Mouse (Mus musculus): ENCODE data around the gene Slc10a1. TPM values are rescaled to one million over a fixed set of nuclear protein-coding genes. Genes with fewer than 3 reads are reported as not detected.
"Not testable (repeated sequence)": the region's sequence is repeated elsewhere in the genome, so short reads cannot be mapped to it uniquely, and the experiment has no call there.

Slc10a1 gene
- polyA plus RNA-seq, 1 experiment: not detected

DNA sequence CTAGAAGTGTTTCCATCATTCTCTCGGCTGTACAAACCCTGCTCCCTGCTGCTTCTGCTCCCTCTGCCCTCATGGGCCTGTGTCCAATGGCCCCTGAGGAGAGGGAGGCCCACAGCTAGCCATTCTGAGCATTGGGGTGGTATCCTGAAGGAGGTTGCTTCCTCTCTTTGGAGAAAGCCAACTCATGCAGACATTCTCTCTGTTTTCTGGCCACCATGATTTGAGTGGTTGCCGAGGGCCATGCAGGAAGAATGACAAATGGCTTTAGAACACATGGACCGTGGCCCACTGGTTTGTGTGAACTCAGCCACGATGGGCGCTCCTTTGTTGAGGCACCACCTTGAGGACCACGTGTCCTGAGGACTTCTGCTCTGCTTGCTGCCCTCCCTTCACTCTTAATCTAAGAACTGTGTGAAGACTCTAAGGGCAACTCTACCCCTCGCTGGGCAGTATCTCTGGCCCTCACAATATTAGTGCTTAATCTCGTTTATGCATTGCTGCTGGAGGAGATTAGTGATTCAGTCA is 1.7 kb upstream of the Slc10a1 start:
- Histone ChIP-seq H3K4me1 (ENCODE audit: control insufficient read depth, insufficient read depth, low read length) (no peaks in the 10 kb centered on the region), H3K27ac (ENCODE audit: insufficient read depth, low read length) (no peak overlapping the region), H3K4me3 (ENCODE audit: insufficient read depth, low read length) (no peak overlapping the region)
- TF ChIP-seq CTCF (IDR thresholded peaks at IDR 0.05; ENCODE audit: borderline replicate concordance, insufficient read depth, low read length): no peak
- no peak for TF ChIP-seq POLR2A (IDR thresholded peaks at IDR 0.05; ENCODE audit: low read depth, low read length)

DNA sequence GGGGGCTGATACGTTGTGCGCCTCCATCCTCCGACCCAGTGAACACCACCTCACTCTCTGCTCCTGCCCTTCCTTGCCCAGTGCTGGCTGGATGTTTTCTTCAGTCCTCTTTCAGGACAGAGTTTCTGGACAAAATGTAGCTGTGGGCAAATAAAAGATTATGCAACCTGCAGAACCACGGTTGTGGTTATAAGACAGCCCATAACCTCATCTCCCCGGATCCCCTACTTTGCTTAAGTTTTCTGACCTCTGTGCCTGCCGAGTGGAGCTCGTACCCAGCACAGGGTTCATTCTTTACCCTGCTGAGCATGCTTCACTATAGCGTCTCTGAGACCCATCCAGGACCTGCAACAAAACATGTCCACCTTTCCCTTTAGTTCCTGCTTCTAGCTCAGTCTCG is 587 bp downstream of the Slc10a1 start:
- Histone ChIP-seq H3K27ac (ENCODE audit: insufficient read depth, low read length) (no peak overlapping the region), H3K4me1 (ENCODE audit: control insufficient read depth, insufficient read depth, low read length) (no peaks in the 10 kb centered on the region), H3K4me3 (ENCODE audit: insufficient read depth, low read length) (no peak overlapping the region)
- TF ChIP-seq CTCF (IDR thresholded peaks at IDR 0.05; ENCODE audit: borderline replicate concordance, insufficient read depth, low read length): no peak
- no peak for TF ChIP-seq POLR2A (IDR thresholded peaks at IDR 0.05; ENCODE audit: low read depth, low read length)

DNA sequence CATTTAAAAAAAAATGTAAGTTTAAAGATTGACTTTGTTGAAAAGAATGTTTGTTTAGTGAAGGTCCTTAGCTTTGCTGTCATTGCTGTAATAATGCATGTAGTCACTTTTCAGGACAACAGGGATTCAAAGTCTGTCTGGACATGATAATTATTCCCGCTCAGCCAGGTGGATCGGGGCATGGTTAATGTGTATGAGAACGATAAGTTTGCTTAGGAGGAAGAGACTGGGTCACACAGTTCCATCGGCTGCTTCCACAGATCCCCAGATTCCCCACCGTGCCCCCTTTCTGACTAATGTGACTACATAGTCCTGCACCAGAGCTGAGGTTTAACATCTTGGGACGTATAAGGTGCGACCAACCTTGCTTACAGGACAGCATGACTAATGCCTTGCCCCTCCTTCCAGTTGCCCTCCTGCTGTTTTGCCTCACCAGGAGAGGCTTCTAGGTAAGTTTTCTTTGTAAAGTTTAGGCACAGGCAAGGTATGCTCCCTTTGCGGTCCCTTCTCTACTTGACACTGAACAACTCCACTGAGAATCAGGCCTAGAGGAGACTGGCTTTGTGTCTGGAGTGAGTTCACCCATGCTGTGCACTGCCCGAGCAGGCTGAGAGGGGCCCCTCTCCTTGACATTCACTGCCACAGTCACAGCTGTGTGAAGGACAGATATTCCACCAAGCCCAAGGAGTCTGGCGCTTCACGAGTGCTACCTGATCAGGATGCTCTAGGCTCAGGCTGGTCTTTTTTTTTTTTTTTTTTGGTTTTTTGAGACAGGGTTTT is 2.3 kb downstream of the Slc10a1 start:
- no peak overlapping the region for H3K27ac ChIP-seq (ENCODE audit: insufficient read depth, low read length)
- no peak for TF ChIP-seq POLR2A (IDR thresholded peaks at IDR 0.05; ENCODE audit: low read depth, low read length)
- no peak for TF ChIP-seq CTCF (IDR thresholded peaks at IDR 0.05; ENCODE audit: borderline replicate concordance, insufficient read depth, low read length)
- no peak overlapping the region for H3K4me3 ChIP-seq (ENCODE audit: insufficient read depth, low read length)
- no peaks in the 10 kb centered on the region for H3K4me1 ChIP-seq (ENCODE audit: control insufficient read depth, insufficient read depth, low read length)

DNA sequence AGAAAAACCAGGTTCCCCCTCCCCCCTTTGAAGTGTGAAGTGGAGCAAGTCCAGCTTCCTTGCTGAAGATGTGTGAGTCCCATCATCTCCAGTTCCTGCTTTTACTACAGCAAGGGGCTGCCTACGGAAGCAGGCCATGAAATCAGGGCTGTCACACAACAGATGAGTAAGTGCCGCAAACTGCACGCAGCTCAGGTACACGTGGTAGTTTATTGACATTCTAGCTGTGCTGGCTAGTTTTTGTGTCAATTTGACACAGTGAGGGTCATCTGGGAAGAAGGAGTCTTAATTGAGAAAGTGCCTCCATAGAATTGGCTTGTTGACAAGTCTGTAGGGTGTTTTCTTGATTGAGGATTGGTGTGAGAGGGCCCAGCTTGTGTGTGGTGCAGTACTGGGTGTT is 5.9 kb downstream of the Slc10a1 start:
- TF ChIP-seq POLR2A (IDR thresholded peaks at IDR 0.05; ENCODE audit: low read depth, low read length) (no peak), CTCF (IDR thresholded peaks at IDR 0.05; ENCODE audit: borderline replicate concordance, insufficient read depth, low read length) (no peak)
- no peak overlapping the region for H3K27ac ChIP-seq (ENCODE audit: insufficient read depth, low read length)

DNA sequence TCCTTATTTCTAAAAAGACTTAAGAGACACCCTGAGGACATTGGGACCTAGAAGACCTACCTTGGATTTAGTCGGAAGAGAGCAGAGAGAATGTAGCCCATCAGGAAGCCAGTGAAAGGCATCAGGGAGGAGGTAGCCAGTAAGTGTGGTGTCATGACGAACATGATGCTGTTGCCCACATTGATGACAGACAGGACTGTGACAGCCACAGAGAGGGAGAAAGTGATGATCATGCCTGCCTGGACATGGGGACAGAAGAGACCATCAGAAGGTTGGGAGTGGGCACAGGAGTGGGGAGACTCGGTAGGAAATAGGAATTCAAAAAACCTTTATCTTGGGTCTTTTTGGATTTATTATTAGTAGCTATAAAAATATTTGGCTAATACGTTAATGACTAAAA is 10.5 kb downstream of the Slc10a1 start:
- TF ChIP-seq POLR2A (IDR thresholded peaks at IDR 0.05; ENCODE audit: low read depth, low read length): no peak
- no peak for TF ChIP-seq CTCF (IDR thresholded peaks at IDR 0.05; ENCODE audit: borderline replicate concordance, insufficient read depth, low read length)
- Histone ChIP-seq H3K4me3 (ENCODE audit: insufficient read depth, low read length) (no peak overlapping the region), H3K4me1 (ENCODE audit: control insufficient read depth, insufficient read depth, low read length) (peaks cover 2% of the 10 kb centered on the region; the same call in 1 of the 2 replicates), H3K27ac (ENCODE audit: insufficient read depth, low read length) (no peak overlapping the region)

More for the DNA sequence above, 5.9 kb downstream of the Slc10a1 start:
- Histone ChIP-seq H3K4me3 (ENCODE audit: insufficient read depth, low read length) (no peak overlapping the region), H3K4me1 (ENCODE audit: control insufficient read depth, insufficient read depth, low read length) (no peaks in the 10 kb centered on the region)

DNA sequence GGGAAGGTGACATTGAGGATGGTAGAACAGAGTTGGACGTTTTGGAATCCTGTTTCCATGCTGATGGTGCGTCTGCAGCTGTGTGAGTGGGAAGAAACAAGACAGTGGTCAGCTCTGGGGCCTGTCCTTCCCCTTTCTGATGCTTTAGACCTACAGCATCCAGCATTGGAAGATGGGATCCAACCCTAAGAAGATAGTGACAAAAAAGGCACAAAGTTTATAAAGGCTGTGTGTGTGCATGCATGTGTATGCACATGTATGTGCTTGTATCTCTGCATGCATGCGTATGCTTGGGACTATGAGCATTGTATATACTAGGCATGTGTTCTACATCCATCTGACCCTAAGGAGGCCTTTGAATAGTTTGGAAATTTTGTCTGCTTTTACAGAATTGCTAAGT is 12.5 kb downstream of the Slc10a1 start:
- TF ChIP-seq CTCF (IDR thresholded peaks at IDR 0.05; ENCODE audit: borderline replicate concordance, insufficient read depth, low read length): no peak
- no peak for TF ChIP-seq POLR2A (IDR thresholded peaks at IDR 0.05; ENCODE audit: low read depth, low read length)
- Histone ChIP-seq H3K4me1 (ENCODE audit: control insufficient read depth, insufficient read depth, low read length) (peaks cover 6% of the 10 kb centered on the region; the same call in 1 of the 2 replicates), H3K27ac (ENCODE audit: insufficient read depth, low read length) (no peak overlapping the region), H3K4me3 (ENCODE audit: insufficient read depth, low read length) (no peak overlapping the region)

DNA sequence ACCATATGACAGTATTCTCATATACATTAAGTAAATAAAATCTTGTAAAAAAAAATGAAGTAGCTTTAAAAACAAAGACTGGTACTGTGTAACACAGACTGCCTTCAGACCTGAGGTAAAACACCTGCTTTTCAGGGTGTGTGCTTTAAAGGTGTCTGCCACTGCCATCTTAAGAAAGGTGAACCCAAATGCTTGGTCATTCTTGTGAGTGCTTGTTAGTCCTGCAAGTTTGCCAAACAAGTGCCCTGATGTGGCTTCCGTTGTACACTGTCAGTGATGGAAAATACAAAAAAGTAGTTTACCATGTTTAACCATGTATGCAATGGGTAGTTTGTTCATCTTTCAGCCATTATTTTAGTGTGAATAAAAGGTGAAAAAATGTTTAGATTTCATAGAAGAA is 16.0 kb downstream of the Slc10a1 start:
- no peak for TF ChIP-seq CTCF (IDR thresholded peaks at IDR 0.05; ENCODE audit: borderline replicate concordance, insufficient read depth, low read length)
- no peak for TF ChIP-seq POLR2A (IDR thresholded peaks at IDR 0.05; ENCODE audit: low read depth, low read length)
- Histone ChIP-seq H3K4me3 (ENCODE audit: insufficient read depth, low read length) (no peak overlapping the region), H3K4me1 (ENCODE audit: control insufficient read depth, insufficient read depth, low read length) (peaks cover 12% of the 10 kb centered on the region), H3K27ac (ENCODE audit: insufficient read depth, low read length) (no peak overlapping the region)

DNA sequence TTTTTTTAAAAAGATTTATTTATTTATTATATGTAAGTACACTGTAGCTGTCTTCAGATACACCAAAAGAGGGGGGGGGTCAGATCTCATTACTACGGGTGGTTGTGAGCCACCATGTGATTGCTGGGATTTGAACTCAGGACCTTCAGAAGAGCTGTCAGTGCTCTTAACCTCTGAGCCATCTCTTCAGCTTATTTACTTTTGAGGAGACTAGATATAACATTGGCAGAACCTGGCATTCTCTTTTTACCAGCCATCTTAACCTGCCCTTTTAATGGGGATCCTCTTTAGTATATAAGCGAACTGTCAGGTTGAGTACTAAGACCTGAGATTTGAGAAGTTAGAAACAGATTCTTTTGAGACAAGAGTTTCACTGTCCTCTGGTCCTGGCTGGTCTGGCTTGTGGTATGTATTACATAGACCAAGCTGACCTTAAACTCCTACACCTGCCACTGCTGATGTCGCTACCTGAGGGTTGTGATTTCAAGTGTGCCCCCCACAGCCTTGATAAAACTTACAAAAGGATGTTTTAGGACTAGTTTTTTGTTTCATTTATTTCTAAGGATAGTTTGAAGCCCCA is 16.8 kb downstream of the Slc10a1 start:
- H3K27ac ChIP-seq (ENCODE audit: insufficient read depth, low read length): no peak overlapping the region
- H3K4me1 ChIP-seq (ENCODE audit: control insufficient read depth, insufficient read depth, low read length): peaks cover 14% of the 10 kb centered on the region
- H3K4me3 ChIP-seq (ENCODE audit: insufficient read depth, low read length): no peak overlapping the region
- no peak for TF ChIP-seq CTCF (IDR thresholded peaks at IDR 0.05; ENCODE audit: borderline replicate concordance, insufficient read depth, low read length)
- TF ChIP-seq POLR2A (IDR thresholded peaks at IDR 0.05; ENCODE audit: low read depth, low read length): no peak

DNA sequence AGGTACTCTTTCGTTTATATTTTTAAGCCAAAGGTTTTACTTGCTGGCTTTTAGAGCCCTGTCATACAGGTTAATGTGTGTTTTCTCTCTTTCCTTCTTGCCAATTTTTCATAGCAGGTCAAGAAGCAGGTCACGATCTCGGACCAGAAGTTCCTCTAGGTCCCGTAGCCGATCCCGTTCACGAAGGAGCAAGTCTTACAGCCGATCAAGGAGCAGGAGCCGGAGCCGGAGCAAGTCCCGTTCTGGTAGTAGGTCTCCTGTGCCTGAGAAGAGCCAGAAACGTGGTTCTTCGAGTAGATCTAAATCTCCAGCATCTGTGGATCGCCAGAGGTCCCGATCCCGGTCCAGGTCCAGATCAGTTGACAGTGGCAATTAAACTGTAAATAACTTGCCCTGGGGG is 18.9 kb downstream of the Slc10a1 start:
- H3K4me1 ChIP-seq (ENCODE audit: control insufficient read depth, insufficient read depth, low read length): peaks cover 14% of the 10 kb centered on the region
- H3K27ac ChIP-seq (ENCODE audit: insufficient read depth, low read length); H3K4me3 ChIP-seq (ENCODE audit: insufficient read depth, low read length): not testable (repeated sequence)

DNA sequence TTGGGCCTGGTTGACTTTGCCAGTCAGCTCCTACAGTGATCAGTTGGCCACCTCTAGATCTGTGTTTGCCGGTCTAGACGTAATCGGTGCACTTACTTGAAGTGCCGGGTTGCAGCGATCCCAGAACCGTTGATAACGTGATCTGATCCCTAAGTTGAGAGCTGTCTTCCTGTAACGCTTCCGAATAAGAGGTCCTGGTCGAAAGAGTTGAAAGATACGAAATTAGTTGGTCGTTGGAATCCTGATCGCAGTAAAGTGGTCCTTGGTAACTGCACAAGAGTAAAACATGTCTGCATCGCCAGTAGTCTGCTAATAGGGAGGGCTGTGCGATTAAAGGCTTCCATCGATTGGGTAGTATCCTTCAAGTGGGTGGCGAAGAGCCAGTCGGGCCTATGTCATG is 20.3 kb downstream of the Slc10a1 start:
- Histone ChIP-seq H3K4me1 (ENCODE audit: control insufficient read depth, insufficient read depth, low read length) (peaks cover 12% of the 10 kb centered on the region), H3K27ac (ENCODE audit: insufficient read depth, low read length) (no peak overlapping the region), H3K4me3 (ENCODE audit: insufficient read depth, low read length) (0 out of 2 replicates have a peak overlapping the region, but pooled peaks have one; percentile 3)
- TF ChIP-seq CTCF (IDR thresholded peaks at IDR 0.05; ENCODE audit: borderline replicate concordance, insufficient read depth, low read length): no peak
- no peak for TF ChIP-seq POLR2A (IDR thresholded peaks at IDR 0.05; ENCODE audit: low read depth, low read length)

Measured in embryonic fibroblast, embryonic 13.5 days (primary cell).